ENCODE assay signal across 8 mouse cellular contexts in the genomic region with DNA sequence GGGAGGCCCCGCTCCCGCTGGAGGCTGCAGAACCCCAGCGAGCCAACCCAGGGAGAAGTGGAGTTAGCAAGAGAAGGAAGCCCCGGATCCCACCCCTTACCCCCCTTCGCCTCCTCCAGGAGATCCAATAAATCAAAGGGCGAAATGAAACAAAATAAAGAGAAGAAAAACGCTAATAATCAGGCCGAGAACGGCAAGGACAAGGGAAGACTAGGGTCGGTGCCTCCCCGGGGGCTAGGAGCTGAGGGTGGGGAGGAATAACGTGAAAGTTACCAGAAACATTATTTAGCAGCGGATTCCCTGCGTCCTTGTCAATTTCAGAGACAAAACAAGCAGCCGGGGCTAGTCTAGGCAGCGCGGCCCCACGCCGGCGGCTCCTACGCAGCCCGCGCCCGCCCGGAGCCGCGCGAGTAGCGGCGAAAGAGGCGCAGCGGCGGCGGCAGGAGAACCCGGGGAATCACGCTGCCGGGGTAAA. TPM values are rescaled to one million over a fixed set of nuclear protein-coding genes. Genes with fewer than 3 reads are reported as not detected.
DNase-seq lines count a peak whose midpoint lies in the region; ATAC-seq and TF ChIP-seq lines count a peak whose summit lies in the region.

No protein-coding gene starts in this region.

- no peak for TF ChIP-seq POLR2A in myocyte (IDR thresholded peaks at IDR 0.05; ENCODE audit: insufficient read length, low read depth)

- peak overlapping the region; percentile 55 for H3K27ac ChIP-seq in brown adipose tissue, adult 24 weeks (replicated peaks; ENCODE audit: low read depth, low read length)
- H3K27ac ChIP-seq in heart, embryonic 14.5 days (replicated peaks in 1 of 2; ENCODE audit: control insufficient read depth in 1 of 2, insufficient read depth in 1 of 2, low read depth in 2 of 2, low read length in 2 of 2), result peak overlapping the region; percentile 97 to 98
- H3K27ac ChIP-seq in limb, embryonic 15.5 days, result peak overlapping the region; percentile 74

- peak overlapping the region; percentile 100 for H3K9ac ChIP-seq in heart, embryonic 14.5 days (ENCODE audit: low read length)
- H3K9ac ChIP-seq in limb, embryonic 15.5 days, result peak overlapping the region; percentile 36

- peaks cover 35% of the 10 kb centered on the region for H3K79me2 ChIP-seq in myocyte (ENCODE audit: control insufficient read depth, insufficient read depth)

- peak overlapping the region; percentile 91 for H3K4me3 ChIP-seq in megakaryocyte, embryonic 14.5 days (replicated peaks)
- peak overlapping the region; percentile 95 for H3K4me3 ChIP-seq in brown adipose tissue, adult 24 weeks (ENCODE audit: insufficient read depth, low read depth, low read length)
- peak overlapping the region; percentile 63 to 73 for H3K4me3 ChIP-seq in heart, embryonic 14.5 days (ENCODE audit: control insufficient read depth in 1 of 2, insufficient read depth in 1 of 2, low read depth in 1 of 2, low read length in 2 of 2)
- peak overlapping the region; percentile 48 for H3K4me3 ChIP-seq in limb, embryonic 15.5 days
- H3K4me3 ChIP-seq in myocyte, result peak overlapping the region; percentile 98

- no peaks in the 10 kb centered on the region for H3K36me3 ChIP-seq in megakaryocyte, embryonic 14.5 days (replicated peaks; ENCODE audit: low read length)
- peaks cover 22% of the 10 kb centered on the region for H3K36me3 ChIP-seq in heart, embryonic 14.5 days (ENCODE audit: control insufficient read depth, insufficient read depth, low read length)
- H3K36me3 ChIP-seq in limb, embryonic 15.5 days, result no peaks in the 10 kb centered on the region
- H3K36me3 ChIP-seq in myocyte (ENCODE audit: control insufficient read depth, insufficient read depth), result peaks cover 4% of the 10 kb centered on the region

- peak overlapping the region; percentile 60 for H3ac ChIP-seq in myocyte (ENCODE audit: control insufficient read depth, insufficient read length)

- no peaks in the 10 kb centered on the region for H3K9me3 ChIP-seq in megakaryocyte, embryonic 14.5 days
- no peaks in the 10 kb centered on the region for H3K9me3 ChIP-seq in heart, embryonic 14.5 days (ENCODE audit: control insufficient read depth, low read length)
- no peaks in the 10 kb centered on the region for H3K9me3 ChIP-seq in limb, embryonic 15.5 days

- DNase-seq in natural killer cell, adult 2 months (ENCODE audit: low spot score in 2 of 2), result no peak
- DNase-seq in cerebellum, adult 11 months, result no peak

- H3K27me3 ChIP-seq in megakaryocyte, embryonic 14.5 days (replicated peaks), result peaks cover 87% of the 10 kb centered on the region
- H3K27me3 ChIP-seq in heart, embryonic 14.5 days (ENCODE audit: control insufficient read depth, insufficient read depth, low read length), result no peaks in the 10 kb centered on the region
- H3K27me3 ChIP-seq in limb, embryonic 15.5 days, result peaks cover 54% of the 10 kb centered on the region
- no peaks in the 10 kb centered on the region for H3K27me3 ChIP-seq in myocyte (ENCODE audit: control insufficient read depth, insufficient read depth, insufficient read length)

- no peak for ATAC-seq in megakaryocyte, adult 5-6 weeks (ENCODE audit: poor library complexity, severe bottlenecking)
- no peak for ATAC-seq in heart, embryonic 14.5 days (ENCODE audit: insufficient number of reproducible peaks, insufficient read depth, low FRiP score, low read depth)
- no peak for ATAC-seq in limb, embryonic 15.5 days (ENCODE audit: insufficient number of reproducible peaks, low FRiP score, low TSS enrichment, low read depth)

- peak overlapping the region; percentile 93 for H3K4me2 ChIP-seq in heart, embryonic 14.5 days (ENCODE audit: low read length)
- peak overlapping the region; percentile 82 for H3K4me2 ChIP-seq in limb, embryonic 15.5 days
- H3K4me2 ChIP-seq in myocyte (ENCODE audit: low read depth), result peak overlapping the region; percentile 76

- H3K4me1 ChIP-seq in megakaryocyte, embryonic 14.5 days, result peaks cover 55% of the 10 kb centered on the region
- H3K4me1 ChIP-seq in brown adipose tissue, adult 24 weeks (ENCODE audit: control insufficient read depth, insufficient read depth, insufficient read length, low read length), result no peaks in the 10 kb centered on the region
- H3K4me1 ChIP-seq in heart, embryonic 14.5 days (ENCODE audit: control insufficient read depth in 2 of 2, insufficient read depth in 2 of 2, low read length in 2 of 2), result peaks cover 10 to 21% of the 10 kb centered on the region in 2 experiments; a peak in 3 of 4 replicates
- H3K4me1 ChIP-seq in limb, embryonic 15.5 days, result peaks cover 63% of the 10 kb centered on the region

- WGBS in heart, embryonic 14.5 days, result under 1% methylated on average over 37 of the region's 37 CpGs
- under 1% methylated on average over 37 of the region's 37 CpGs for WGBS in limb, embryonic 15.5 days

TF ChIP-seq in myocyte, 11 proteins besides CTCF, POLR2A, EP300 and RAD21:
- TF ChIP-seq MAX (IDR thresholded peaks at IDR 0.05; ENCODE audit: low read depth) (no peak), MYOD1 (IDR thresholded peaks at IDR 0.05; ENCODE audit: control insufficient read depth in 1 of 3, insufficient read length in 2 of 3, low read depth in 2 of 3) (no peak), E2F4 (IDR thresholded peaks at IDR 0.05; ENCODE audit: insufficient read depth) (no peak), MYOG (IDR thresholded peaks at IDR 0.05; ENCODE audit: control insufficient read depth in 1 of 3, insufficient read depth in 1 of 3, insufficient read length in 2 of 3, low read depth in 2 of 3) (no peak), TCF3 (IDR thresholded peaks at IDR 0.05; ENCODE audit: insufficient read length, low read depth) (no peak), CEBPB (IDR thresholded peaks at IDR 0.05; ENCODE audit: insufficient read depth, poor library complexity, severe bottlenecking) (no peak)

RNA-seq across cellular contexts. Expression of gene Meis2, which starts 1.8 kb away (rescaled TPM):
- polyA plus RNA-seq in megakaryocyte, embryonic 14.5 days (2012; ENCODE audit: insufficient read depth, low replicate concordance), result not detected in 2 replicates
- not detected in 2 replicates for total RNA-seq in megakaryocyte, adult 5-6 weeks (2015)
- total RNA-seq in megakaryocyte, adult 5-6 weeks (2017), result not detected in 2 replicates
- polyA plus RNA-seq in brown adipose tissue, adult 24 weeks (2012; ENCODE audit: insufficient read depth, insufficient read length, missing spikeins), result 12.2 and 14.6 TPM in 2 replicates
- 30.8 and 30.9 TPM in 2 replicates for polyA plus RNA-seq in heart, embryonic 14.5 days (2014; fragmentation: Nextera tagmentation; extraction: Ambion mirVana)
- polyA plus RNA-seq in limb, embryonic 15.5 days (2015; fragmentation: Nextera tagmentation; extraction: Ambion mirVana), result 13.7 and 17.1 TPM in 2 replicates
- 9.3 TPM for polyA plus RNA-seq in myocyte (2012; fragmentation: generic; extraction: Trizol)

Comparison
In these comparisons a context has a peak if more than half of its experiments do, and no peak if none do; other contexts are left out.
1. H3K4me3 ChIP-seq: peak in every context shown above with its lines; median percentile 98 in myocyte; 95 in brown adipose tissue, adult 24 weeks; 91 in megakaryocyte, embryonic 14.5 days; 68 in heart, embryonic 14.5 days; 48 in limb, embryonic 15.5 days.
2. RNA of gene Meis2, which starts 1.8 kb away (polyA plus RNA-seq): 30.8 to 30.9 TPM in heart, embryonic 14.5 days, 13.7 to 17.1 TPM in limb, embryonic 15.5 days, 12.2 to 14.6 TPM in brown adipose tissue, adult 24 weeks and 9.3 TPM in myocyte (single experiment); not detected in megakaryocyte, embryonic 14.5 days; every median in the first group is over 10 times any median in the second.
3. Peak in every context shown above with its lines, with median percentiles within 50 percentile points of each other: H3K27ac ChIP-seq and H3K4me2 ChIP-seq.